ENCODE assay signal across 12 mouse cellular contexts in genomic region chr9:57547287-57547686, GRCm38 (mm10). TPM values are rescaled to one million over a fixed set of nuclear protein-coding genes. Genes with fewer than 3 reads are reported as not detected.
DNase-seq lines count a peak whose midpoint lies in the region; ATAC-seq lines count a peak whose summit lies in the region.
"Had no signal": no experiment of that assay in that cellular context is flagged by ENCODE, and none has a peak within 500 bp of the region (broad histone marks: within the 10 kb centered on the region; RNA-seq: fewer than 3 reads in every experiment).

No protein-coding gene starts in this region.

- DNase-seq in heart, adult 11 months, result peak; percentile 97
- peak; percentile 20 for DNase-seq in NIH3T3 (ENCODE audit: low read depth)
- DNase-seq in layer of hippocampus, postnatal 14 days (ENCODE audit: low spot score in 2 of 2), result no peak
- DNase-seq in embryo, embryonic 10 days (ENCODE audit: low spot score), result no peak
- no peak for DNase-seq in left cerebral cortex, adult 11 months (ENCODE audit: low spot score)
- DNase-seq: adrenal gland, postnatal 10 days had no signal

- peaks cover 69% of the 10 kb centered on the region for H3K36me3 ChIP-seq in heart, embryonic 12.5 days
- H3K36me3 ChIP-seq in liver, embryonic 15.5 days (replicated peaks), result peaks cover 52% of the 10 kb centered on the region

- no peak overlapping the region for H3K4me2 ChIP-seq in heart, embryonic 12.5 days
- 0 out of 2 replicates have a peak overlapping the region, but pooled peaks have one; percentile 10 for H3K4me2 ChIP-seq in liver, embryonic 15.5 days
- H3K4me2 ChIP-seq: embryonic facial prominence, embryonic 15.5 days had no signal

- peaks cover 42% of the 10 kb centered on the region for H3K4me1 ChIP-seq in heart, embryonic 12.5 days (replicated peaks)
- peaks cover 28% of the 10 kb centered on the region for H3K4me1 ChIP-seq in liver, embryonic 15.5 days (replicated peaks)

- H3K9ac ChIP-seq in heart, embryonic 12.5 days, result no peak overlapping the region
- no peak overlapping the region for H3K9ac ChIP-seq in liver, embryonic 15.5 days
- H3K9ac ChIP-seq: embryonic facial prominence, embryonic 15.5 days had no signal

- ATAC-seq in heart, embryonic 12.5 days (ENCODE audit: insufficient number of reproducible peaks, low FRiP score), result no peak
- ATAC-seq in erythroid progenitor cell, adult 5-6 weeks (replicated peaks; ENCODE audit: low FRiP score, poor library complexity, severe bottlenecking), result peak; percentile 80
- no peak for ATAC-seq in liver, embryonic 15.5 days (ENCODE audit: insufficient read depth)

- no peaks in the 10 kb centered on the region for H3K9me3 ChIP-seq in heart, embryonic 12.5 days (replicated peaks)
- no peaks in the 10 kb centered on the region for H3K9me3 ChIP-seq in liver, embryonic 15.5 days (replicated peaks)
- H3K9me3 ChIP-seq: embryonic facial prominence, embryonic 15.5 days had no signal

- whole genome bisulfite sequencing in heart, embryonic 12.5 days, result 51% methylated on average over 5 of the region's 5 CpGs
- 17% methylated on average over 5 of the region's 5 CpGs for WGBS in liver, embryonic 15.5 days (ENCODE audit: insufficient replicate concordance)

- no peak overlapping the region for H3K4me3 ChIP-seq in heart, embryonic 12.5 days
- no peak overlapping the region for H3K4me3 ChIP-seq in liver, embryonic 15.5 days (replicated peaks)
- H3K4me3 ChIP-seq: embryonic facial prominence, embryonic 15.5 days had no signal

- H3K27ac ChIP-seq in heart, embryonic 12.5 days (ENCODE audit: poor library complexity, severe bottlenecking), result no peak overlapping the region
- H3K27ac ChIP-seq in liver, embryonic 15.5 days (replicated peaks), result no peak overlapping the region
- H3K27ac ChIP-seq: embryonic facial prominence, embryonic 15.5 days; kidney, postnatal 0 days had no signal

- H3K27me3 ChIP-seq in heart, embryonic 12.5 days (replicated peaks), result no peaks in the 10 kb centered on the region
- no peaks in the 10 kb centered on the region for H3K27me3 ChIP-seq in liver, embryonic 15.5 days
- H3K27me3 ChIP-seq: CH12.LX; embryonic facial prominence, embryonic 15.5 days had no signal

RNA-seq across cellular contexts. Expression of gene Mpi, which starts 5.3 kb away (rescaled TPM):
- 75.6 and 82.6 TPM in 2 replicates for polyA plus RNA-seq in heart, embryonic 12.5 days (2016; fragmentation: Nextera tagmentation; extraction: Ambion mirVana)
- 1.7 and 4.0 TPM in 2 replicates for total RNA-seq in erythroid progenitor cell, adult 5-6 weeks (2015; ENCODE audit: low replicate concordance)
- 0.26 and 1.4 TPM in 2 replicates for total RNA-seq in erythroid progenitor cell, adult 5-6 weeks (2017; ENCODE audit: low replicate concordance)
- 11.9 and 12.5 TPM in 2 replicates for polyA plus RNA-seq in liver, embryonic 15.5 days (2015; fragmentation: Nextera tagmentation; extraction: Ambion mirVana)
- 10 to 100 TPM; 71.3 to 78.8 TPM for total RNA-seq in layer of hippocampus, postnatal 14 days (2021)

RNA-seq across cellular contexts. Expression of gene Fam219b, which starts 10.0 kb away (rescaled TPM):
- 12.8 TPM in 2 replicates for polyA plus RNA-seq in heart, embryonic 12.5 days (2016; fragmentation: Nextera tagmentation; extraction: Ambion mirVana)
- 2.9 and 5.0 TPM in 2 replicates for total RNA-seq in erythroid progenitor cell, adult 5-6 weeks (2015; ENCODE audit: low replicate concordance)
- 3.5 and 5.9 TPM in 2 replicates for total RNA-seq in erythroid progenitor cell, adult 5-6 weeks (2017; ENCODE audit: low replicate concordance)
- 6.1 and 6.5 TPM in 2 replicates for polyA plus RNA-seq in liver, embryonic 15.5 days (2015; fragmentation: Nextera tagmentation; extraction: Ambion mirVana)
- 10 to 100 TPM; 20.9 to 23.4 TPM for total RNA-seq in layer of hippocampus, postnatal 14 days (2021)

RNA-seq across cellular contexts. Expression of gene Scamp2, which starts 13.5 kb away (rescaled TPM):
- 52.5 and 55.6 TPM in 2 replicates for polyA plus RNA-seq in heart, embryonic 12.5 days (2016; fragmentation: Nextera tagmentation; extraction: Ambion mirVana)
- 23.8 and 28.1 TPM in 2 replicates for total RNA-seq in erythroid progenitor cell, adult 5-6 weeks (2015; ENCODE audit: low replicate concordance)
- 10.0 and 12.1 TPM in 2 replicates for total RNA-seq in erythroid progenitor cell, adult 5-6 weeks (2017; ENCODE audit: low replicate concordance)
- 24.9 and 25.7 TPM in 2 replicates for polyA plus RNA-seq in liver, embryonic 15.5 days (2015; fragmentation: Nextera tagmentation; extraction: Ambion mirVana)
- 10 to 100 TPM; 26.6 to 28.0 TPM for total RNA-seq in layer of hippocampus, postnatal 14 days (2021)

RNA-seq across cellular contexts. Expression of gene Cox5a, which starts 26.2 kb away (rescaled TPM):
- polyA plus RNA-seq in heart, embryonic 12.5 days (2016; fragmentation: Nextera tagmentation; extraction: Ambion mirVana), result 1,377 and 1,385 TPM in 2 replicates
- total RNA-seq in erythroid progenitor cell, adult 5-6 weeks (2015; ENCODE audit: low replicate concordance), result 138 and 226 TPM in 2 replicates
- total RNA-seq in erythroid progenitor cell, adult 5-6 weeks (2017; ENCODE audit: low replicate concordance), result 34.4 and 38.2 TPM in 2 replicates
- 249 and 287 TPM in 2 replicates for polyA plus RNA-seq in liver, embryonic 15.5 days (2015; fragmentation: Nextera tagmentation; extraction: Ambion mirVana)
- total RNA-seq in layer of hippocampus, postnatal 14 days (2021), result 100 to 1,000 TPM; 465 to 477 TPM

RNA-seq across cellular contexts. Expression of gene Ulk3, which starts 42.0 kb away (rescaled TPM):
- 18.1 and 19.5 TPM in 2 replicates for polyA plus RNA-seq in heart, embryonic 12.5 days (2016; fragmentation: Nextera tagmentation; extraction: Ambion mirVana)
- total RNA-seq in erythroid progenitor cell, adult 5-6 weeks (2015; ENCODE audit: low replicate concordance), result 1.1 and 3.4 TPM in 2 replicates
- total RNA-seq in erythroid progenitor cell, adult 5-6 weeks (2017; ENCODE audit: low replicate concordance), result 0.98 and 5.9 TPM in 2 replicates
- 3.5 and 4.4 TPM in 2 replicates for polyA plus RNA-seq in liver, embryonic 15.5 days (2015; fragmentation: Nextera tagmentation; extraction: Ambion mirVana)
- total RNA-seq in layer of hippocampus, postnatal 14 days (2021), result 10 to 100 TPM; 24.1 to 24.5 TPM

Comparison
In these comparisons a context has a peak if more than half of its experiments do, and no peak if none do; other contexts are left out.
1. DNase-seq: peak in heart, adult 11 months (single experiment) and NIH3T3 (single experiment); none in layer of hippocampus, postnatal 14 days (0 of 2), embryo, embryonic 10 days (single experiment) and left cerebral cortex, adult 11 months (single experiment).
2. RNA of gene Mpi, which starts 5.3 kb away (total RNA-seq): 71.3 to 78.8 TPM in layer of hippocampus, postnatal 14 days; 0.26 to 4.0 TPM in erythroid progenitor cell, adult 5-6 weeks; every median in the first group is over 10 times any median in the second.